Mouse (Mus musculus): Measurements from ENCODE around the gene Dnmt3a.

- no peak for TF ChIP-seq GATA1 (IDR thresholded peaks at IDR 0.05; ENCODE audit: low read depth, low read length)
- TF ChIP-seq CTCF (IDR thresholded peaks at IDR 0.05 in 2 of 3, conservative IDR thresholded peaks at IDR 0.05 in 1 of 3; ENCODE audit: control insufficient read depth in 1 of 3, insufficient read depth in 1 of 3, low read depth in 2 of 3, low read length in 3 of 3, poor library complexity in 1 of 3, severe bottlenecking in 1 of 3): no peak
- no peak for TF ChIP-seq ELF1 (IDR thresholded peaks at IDR 0.05; ENCODE audit: low read depth, low read length)
- TF ChIP-seq ZC3H11A (IDR thresholded peaks at IDR 0.05; ENCODE audit: low read depth, low read length): no peak
- TF ChIP-seq TAL1 (IDR thresholded peaks at IDR 0.05; ENCODE audit: low read length): no peak
- no peak for TF ChIP-seq POLR2A (IDR thresholded peaks at IDR 0.05; ENCODE audit: control insufficient read depth in 1 of 2, insufficient read depth in 1 of 2, low read depth in 1 of 2, low read length in 2 of 2, poor library complexity in 1 of 2)
Measured at GRCm38 (mm10) chr12:3850165-3850564, 44.4 kb downstream of the Dnmt3a start.

Measured in MEL (cell line).